Mouse (Mus musculus) cerebellum, adult 18-20 months (tissue): ENCODE data around the gene Gm45717.
"Not testable (repeated sequence)": the region's sequence is repeated elsewhere in the genome, so short reads cannot be mapped to it uniquely, and the experiment has no call there.

Experiments used
- DNase-seq, 2 experiments: peaks; one replicate each; pipeline ENCODE4 v3.0.0; 2021

Gene Gm45717

DNA sequence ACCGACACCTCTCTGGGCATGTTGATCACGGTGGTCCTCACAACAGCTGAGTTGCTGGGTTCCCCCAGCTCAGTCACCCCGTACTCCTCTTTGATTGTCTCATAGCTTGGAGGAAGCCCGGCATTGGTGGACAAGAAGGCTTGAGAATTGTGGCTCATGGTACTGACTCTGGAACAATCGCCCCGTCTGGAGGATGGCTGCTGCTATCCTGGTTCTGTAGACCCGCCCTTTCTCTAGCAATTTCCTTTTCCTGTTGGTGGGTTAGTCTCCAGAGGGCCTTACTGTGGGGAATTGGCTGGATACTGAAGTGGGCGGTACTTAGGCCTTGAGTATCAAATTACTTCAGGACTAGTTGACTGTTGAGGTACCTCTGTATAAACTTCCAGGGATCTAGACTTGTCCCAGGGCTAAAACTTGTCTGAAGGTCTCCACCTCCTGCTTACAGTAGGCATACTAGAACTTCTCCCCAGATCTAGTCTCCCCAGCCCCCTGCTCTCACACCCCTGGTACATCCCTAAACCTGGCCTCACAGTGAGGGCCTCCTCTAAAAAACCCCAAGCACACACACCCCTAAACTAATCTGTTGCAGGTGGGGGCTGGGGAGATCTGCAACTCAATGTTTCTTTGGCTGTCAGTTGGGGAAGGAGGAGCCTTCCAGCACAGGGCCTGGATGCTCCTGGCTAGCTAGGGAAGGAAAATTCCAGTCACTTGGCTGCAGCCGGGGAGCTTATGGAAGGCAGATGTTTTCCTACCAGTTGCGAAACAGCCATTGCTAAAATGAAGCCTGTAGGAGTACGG is at the start of gene Gm45717, which contains the start of gene Ifitm2:
Gm45717 (minus strand) TSS at position 180 of the 798 bp plus-strand sequence.
Ifitm2 (minus strand) TSS at position 230 of the 798 bp plus-strand sequence.
- no peak for DNase-seq

DNA sequence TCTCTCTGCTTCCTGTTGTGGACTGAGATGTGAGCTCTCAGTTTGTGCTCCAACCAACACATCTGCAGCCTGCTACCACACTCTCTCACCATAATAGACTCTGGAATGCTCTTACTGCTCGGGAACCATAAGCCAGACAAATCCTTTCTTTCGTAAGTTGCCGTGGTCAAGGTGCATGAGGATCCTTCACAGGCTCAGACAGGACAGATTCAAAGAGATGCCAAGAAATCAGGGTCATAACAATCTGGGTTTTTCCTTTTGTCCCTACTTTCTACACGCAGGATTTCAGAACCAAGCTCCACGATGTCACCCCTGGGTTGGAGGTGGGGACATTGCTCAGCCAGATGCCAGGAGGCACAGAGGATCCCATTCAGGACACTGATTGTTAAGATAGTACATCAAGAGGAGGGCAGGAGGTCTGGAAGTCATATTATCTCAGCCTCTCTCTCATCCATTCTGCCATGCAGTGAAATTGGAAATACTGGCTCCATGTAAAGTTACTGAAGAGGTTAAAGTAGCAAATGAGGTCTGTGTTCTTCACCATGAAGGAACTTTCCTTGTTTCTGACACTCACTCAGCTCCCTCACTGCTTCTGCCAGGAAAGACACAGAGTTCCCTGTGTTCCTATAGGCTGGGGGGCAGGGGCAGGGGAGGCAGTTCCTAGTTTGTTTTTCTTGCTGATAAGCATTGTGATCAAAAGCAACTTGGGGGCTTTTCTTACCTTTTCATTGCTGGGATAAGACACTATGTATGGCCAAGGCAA is 47.7 kb upstream of the Gm45717 start:
- no peak for DNase-seq

DNA sequence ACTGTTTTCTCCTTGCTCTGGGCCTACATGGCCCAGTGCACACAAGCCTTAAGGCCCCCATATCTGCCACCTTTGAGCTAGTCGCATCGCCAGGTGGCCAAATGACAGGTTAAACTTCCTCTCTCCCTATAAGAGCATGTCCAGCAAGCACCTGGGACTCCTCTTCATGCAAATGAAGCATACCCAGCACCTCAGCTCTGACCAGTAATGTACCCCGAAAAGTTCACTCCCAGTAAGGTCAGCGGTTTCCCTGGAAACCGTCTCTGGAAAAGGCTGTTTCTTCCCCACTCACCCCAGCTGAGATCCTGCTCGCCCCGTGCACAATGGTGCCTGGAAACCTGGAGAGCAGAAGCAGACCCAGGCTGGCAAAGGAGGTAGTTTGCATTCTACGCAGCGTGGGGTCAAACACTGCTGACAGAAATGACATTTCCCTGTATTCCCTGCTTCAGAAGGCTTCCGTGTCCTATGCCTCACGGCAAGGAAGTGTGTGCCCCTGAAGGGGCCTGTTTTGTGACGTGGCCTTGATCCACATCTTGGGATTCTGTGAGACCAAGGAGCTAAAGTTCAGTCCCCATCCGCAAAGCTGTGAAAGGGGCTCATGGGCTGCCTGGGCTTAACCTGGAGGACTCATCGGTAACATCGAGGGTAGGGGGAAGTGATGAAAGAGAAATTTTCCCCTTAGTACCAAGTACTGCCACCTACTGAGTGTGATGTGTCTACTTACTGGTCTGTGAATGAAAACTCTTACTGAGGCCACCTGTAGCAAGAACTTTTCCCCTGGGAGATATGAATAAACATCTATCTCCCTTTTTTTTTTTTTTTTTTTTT is 45.4 kb upstream of the Gm45717 start:
- no peak for DNase-seq

DNA sequence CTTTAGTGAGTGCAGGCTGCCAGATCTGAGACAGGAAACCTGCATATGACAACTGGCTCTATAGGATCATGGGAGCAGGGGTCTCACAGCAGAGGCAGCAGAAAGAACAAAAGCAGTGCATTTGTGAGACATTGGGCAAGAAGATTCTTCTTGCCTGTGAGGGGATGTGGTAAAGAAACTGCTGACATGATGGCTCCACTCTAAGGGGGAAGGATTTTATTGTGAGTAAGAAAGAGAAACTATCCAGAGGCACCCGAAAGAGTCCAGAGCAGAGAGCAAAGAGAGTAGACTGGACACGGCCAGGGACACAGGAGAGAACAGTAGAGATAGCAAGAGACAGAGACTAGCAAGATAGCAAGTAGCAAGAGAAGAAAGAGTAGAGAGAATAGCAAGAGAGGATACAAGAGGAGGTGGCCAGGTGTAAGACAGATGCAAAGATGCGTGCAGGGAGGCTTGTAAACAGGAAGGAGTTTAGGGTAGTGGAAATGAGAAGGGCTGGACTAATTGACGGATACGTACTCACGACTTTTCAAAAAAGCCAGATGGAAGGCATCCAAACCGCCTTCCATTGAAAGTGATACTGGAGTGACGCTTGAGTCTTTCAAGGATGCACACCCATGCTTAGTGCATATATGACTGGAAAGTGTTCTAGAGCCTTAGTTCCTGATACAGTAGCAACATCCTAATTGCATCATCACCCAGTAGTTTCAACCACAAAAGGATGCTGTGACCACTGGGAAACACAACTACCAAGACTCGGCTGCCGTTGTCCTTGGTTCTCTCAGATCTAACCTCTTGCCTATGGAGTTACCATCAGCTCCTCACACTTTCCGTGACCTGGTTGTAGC is 43.3 kb upstream of the Gm45717 start:
- DNase-seq, result no peak

DNA sequence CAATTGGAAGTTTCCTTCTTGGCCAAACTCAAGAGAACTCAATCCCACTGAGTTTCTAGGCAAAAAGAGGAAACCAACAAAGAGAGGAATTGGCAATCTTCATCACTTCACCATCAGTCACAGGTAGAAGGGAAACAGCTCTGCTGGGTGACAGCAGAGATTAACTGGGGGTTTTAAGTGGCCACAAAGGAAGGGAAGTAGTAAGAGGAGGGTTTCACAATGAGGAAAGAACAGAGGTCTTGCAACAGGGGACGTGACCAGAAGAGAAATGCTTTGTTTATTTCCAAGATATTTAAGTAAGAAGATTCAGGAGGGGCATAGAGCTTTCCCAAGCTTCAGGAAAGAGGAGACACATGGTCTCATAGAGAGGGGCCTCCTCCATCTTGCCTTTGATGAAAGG is 42.1 kb upstream of the Gm45717 start:
- DNase-seq, result no peak

DNA sequence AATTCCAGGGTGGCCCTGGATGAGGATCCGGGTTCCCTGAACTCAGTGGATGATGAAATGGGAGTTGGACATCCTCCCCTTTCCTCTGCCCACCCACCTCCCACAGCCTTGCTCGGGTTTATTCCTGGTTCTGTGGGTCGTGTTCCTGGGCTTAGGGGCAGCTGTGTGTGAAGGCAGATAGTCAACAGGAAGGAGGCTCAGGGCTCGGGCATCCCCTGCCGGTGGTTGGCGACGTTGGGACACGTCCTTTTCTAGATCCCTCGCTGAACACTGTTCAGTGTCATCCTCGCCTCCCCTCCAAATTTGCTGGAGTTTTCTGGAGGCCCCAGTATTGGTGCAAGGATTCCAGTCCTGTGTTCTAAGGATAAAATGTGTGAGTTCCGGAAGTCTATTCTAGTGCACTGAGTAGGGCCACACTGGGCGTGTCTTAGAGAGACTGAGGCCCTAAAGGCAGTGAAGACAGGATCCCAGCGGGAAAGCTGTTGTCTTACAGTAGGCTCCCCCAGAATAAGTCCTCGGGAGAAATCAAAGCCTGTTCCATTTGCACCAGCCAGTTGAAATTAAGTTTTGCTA is 35.5 kb upstream of the Gm45717 start:
- DNase-seq, result no peak

DNA sequence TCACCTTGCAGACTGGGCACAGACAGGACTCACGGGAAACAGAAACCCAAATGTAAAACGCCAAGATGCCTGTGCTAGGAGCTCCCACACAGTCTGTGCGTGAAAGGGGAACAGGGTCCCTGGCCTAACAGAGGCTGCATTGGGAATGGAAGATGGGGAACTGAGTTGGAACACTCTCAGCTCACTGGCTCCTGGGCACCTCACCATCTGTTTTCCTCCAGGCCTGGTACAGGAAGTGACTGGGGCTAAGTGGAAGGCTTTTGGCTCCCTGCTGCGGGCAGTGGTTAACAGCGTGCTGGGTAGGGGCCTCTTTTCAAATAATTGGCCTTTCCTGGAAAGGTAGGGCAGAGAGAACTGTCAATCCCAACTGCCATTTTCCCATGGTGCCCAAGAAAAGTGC is 34.9 kb upstream of the Gm45717 start:
- no peak for DNase-seq

DNA sequence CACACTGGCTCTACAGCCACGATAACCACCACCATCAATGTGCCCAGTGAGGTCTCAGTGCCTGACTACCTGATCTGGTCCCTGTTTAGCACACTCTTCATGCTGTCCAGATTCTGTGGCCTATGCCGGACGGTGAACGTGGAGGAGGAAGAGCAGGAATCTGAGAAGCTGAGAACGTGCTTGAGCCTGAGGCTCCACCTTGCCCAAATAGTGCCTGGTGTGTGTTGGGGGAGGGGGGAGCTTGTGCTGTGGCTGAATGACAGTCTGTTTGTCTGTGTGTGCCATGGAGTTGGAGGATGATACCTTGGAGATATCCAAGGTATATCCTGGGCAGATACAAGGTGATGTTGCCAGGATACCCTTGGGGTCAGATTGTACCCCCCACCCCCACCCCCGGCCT is 34.4 kb upstream of the Gm45717 start:
- DNase-seq, result no peak

DNA sequence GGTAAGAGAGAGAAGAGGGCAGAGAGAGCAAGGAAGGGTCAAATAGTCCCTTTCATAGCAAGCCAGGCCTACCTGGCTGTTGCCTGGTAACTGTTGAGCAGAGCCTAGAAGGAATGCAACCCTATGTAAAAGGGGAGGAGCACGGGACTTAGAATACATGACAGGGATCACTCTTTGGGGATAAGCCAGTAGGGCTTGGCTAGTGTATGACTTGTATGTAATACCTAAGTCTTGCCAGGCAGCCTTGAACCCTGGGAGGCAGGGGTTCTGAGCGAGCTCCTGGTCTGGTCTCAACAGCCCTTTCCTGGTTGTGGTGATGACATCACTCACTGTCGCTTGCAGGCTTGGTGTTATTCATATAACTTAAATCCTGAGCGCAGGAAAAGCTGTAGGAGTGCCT is 33.3 kb upstream of the Gm45717 start:
- no peak for DNase-seq

DNA sequence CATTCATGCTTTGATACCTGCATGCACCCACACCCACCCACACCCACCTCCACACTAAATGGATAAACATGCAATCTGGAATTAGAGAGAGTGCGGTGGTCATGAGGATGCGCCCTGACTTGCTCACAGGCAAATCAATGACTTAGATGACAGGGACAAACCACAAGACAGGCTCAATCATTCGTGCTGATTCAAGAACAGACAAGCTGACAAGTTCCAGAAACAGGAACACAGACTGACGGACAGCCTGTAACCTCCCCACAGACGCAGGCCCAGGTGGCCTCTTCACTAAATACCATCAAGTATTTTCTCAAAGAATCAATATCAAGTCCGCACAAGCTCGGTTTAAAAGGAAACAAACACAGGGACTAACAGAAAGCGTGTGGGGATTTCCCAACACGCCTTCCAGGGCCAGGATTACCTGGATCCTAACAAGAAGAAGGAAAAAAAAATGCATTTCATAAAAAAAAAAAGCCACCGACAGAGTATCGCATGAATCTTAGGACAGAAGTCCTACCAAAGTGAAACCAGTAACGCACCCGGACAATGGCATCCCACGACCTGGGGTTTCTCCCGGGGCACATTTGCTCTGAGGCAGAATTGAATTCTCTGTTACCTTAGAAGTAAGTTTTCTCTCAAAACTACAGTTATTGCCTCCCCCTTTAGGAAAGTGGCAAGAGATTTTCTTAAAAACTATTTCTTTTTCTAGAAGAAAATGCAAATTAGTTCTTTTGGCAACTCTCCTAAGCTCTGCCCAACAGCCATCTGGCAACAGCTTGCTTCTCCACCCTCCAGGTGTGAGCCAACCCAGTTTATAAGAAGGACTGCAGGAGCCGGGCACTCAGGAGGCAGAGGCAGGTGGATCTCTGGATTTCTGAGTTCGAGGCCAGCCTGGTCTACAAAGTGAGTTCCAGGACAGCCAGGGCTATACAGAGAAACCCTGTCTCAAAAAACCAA is 31.7 kb upstream of the Gm45717 start:
- DNase-seq, result no peak

DNA sequence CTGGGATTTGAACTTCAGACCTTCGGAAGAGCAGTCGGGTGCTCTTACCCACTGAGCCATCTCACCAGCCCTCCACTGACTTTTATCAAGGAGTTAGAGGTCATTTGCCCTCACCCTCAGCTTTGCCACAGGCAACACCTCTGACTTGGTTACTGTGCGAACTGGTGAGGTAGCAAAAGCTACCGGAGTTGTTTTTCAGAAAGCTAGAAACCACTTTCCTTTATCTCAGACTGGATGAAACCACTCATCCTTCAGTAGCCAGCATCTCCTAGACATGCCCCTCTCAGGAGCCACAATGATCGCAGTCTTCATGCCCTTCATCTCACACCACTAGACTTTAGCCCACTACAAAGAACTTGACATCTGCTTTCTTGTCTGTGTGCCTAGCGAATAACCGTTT is 27.2 kb upstream of the Gm45717 start:
- DNase-seq, result no peak

DNA sequence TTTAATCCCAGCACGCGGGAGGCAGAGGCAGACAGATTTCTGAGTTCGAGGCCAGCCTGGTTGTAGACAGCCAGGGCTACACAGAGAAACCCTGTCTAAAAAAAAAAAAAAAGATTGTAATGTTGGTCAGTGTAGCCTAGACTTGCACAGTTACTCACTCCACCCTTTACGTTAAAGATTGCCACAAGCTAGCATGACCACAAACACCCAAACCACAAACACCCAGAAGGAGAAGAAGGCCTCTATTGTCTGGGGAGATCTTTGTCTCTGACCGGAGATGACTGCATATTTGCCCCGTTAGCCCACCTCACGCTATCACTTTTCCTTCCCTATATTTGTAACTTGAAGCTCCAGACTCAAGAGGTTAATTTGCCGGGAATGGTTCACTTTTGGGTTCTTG is 26.0 kb upstream of the Gm45717 start:
- DNase-seq, result no peak

DNA sequence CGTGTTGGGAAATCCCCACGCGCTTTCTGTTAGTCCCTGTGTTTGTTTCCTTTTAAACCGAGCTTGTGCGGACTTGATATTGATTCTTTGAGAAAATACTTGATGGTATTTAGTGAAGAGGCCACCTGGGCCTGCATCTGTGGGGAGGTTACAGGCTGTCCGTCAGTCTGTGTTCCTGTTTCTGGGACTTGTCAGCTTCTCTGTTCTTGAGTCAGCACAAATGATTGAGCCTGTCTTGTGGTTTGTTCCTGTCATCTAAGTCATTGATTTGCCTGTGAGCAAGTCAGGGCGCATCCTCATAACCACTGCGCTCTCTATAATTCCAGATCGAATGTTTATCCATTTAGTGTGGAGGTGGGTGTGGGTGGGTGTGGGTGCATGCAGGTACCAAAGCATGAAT is 21.0 kb upstream of the Gm45717 start:
- not testable (repeated sequence) for DNase-seq

DNA sequence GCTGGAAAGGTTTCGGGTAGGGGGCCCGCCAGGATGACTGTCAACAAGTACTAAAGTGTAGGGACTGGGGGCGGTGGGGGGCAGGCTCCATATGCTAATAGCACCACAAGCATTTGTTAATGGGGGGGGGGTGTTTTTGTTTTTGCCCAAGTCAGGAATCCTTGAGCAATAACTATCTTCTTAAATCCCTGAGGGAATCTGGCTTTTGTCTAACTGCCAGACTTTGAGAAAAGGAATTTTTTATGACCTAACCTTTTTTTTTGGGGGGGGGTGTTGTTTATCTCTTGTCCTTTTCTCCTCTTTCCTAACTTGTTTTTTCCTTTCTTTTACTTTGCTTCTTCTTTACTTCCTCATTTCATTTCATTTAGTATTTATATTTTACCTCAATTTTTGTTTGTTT is 19.7 kb upstream of the Gm45717 start:
- DNase-seq, result no peak

DNA sequence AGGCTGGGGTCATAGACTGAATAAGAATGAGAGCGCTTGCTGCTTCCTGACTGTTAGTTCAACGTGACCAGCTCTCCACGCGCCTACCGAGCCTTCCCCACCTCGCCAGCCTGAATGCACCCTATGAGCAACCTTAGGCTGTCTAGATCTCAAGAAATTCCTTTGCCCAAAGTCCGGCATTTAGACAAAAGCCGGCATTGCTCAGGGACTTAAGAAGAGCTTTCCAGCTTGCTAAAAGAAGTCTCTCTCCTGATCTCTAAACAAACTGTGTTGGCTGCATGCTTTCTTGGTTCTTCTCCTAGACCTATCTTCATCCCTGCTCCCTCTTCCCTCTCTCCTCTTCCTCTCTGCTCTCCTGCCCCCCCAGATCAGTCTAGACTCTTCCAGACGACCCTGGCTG is 19.2 kb upstream of the Gm45717 start:
- DNase-seq, result no peak

DNA sequence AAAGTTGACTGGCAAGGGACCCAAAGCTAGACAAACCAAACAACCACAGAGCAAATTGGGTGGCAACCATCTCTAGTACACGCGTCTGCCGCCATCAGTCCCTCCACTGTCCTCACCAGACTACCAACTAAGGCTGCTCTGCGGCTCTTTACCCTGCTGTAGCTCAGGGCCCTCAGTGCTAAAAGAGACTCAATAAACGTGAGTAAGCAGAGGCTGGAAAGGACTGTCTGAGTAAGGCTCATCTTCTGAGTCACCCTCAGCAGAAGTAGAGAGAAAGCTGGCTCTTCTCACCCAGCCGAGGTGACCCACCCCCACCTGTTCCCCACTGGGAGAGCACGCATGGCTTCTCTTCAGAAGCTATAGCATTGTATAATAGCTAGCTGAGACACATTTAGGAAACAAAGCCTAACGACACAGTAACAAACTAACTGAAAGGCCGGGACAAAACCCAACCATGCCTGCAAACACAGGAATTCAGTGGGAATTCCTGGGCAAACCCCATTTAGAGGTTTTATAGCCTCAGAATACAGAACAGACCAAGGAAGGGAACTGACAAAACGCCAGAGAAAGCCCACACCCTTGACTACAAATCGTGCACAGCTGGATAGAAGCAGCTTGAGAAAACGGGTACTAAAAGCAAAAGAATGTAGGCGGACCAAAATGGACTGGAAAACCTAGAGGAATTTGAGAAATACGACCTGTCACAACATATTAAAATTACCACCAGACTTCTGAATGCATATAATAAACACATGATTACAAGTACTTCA is 17.8 kb upstream of the Gm45717 start:
- DNase-seq, result no peak

DNA sequence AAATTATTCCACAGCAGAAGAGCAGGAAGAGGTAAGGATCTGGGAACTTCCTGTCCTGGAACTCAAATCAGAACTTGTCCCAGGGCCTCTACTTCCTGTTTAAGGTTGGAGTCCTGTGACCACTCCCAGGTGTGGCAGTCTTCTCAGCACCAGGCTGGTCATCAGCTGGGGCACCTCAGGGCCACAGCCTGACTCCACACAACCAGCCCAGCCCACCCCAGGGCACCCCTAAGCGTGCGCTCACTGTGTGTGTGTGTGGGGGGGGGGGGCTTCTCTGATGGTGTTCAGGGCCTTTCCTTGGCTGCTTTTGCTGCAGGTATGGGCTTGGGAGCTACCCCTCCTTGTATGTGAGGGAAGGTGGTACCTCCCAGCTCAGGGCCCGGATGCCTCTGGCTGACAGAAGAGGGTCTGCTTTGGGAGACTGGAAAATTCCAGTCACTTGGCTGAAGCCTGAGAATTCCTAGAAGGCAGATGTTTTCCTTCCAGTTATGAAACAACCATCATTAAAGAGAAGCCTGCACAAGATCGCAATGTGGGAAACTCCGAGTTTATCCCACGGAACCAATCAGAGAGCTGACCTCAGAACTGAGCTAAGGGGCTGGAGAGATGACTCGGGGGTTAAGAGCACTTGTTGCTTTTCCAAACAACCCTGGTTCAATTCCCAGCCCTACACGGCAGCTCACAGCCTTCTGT is 15.9 kb upstream of the Gm45717 start:
- no peak for DNase-seq

DNA sequence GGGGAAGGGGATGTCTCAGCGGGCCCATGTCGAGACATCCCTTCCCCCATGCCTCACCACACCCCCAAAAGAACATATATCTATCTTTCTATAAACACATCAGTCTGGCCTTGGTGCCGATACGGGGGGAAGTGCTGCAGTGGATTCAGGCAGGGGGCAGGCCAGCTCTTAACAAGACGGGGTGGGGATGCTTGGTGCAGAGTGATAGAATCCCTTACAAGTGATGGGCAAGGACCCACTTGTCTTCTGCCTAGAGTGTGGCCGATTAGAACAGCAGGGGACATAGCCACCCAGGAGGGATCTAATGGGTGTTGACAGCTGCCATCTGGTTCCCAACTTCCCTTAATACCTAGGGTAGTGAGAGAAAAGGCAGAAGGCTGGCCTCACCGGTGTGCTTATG is 15.2 kb upstream of the Gm45717 start:
- no peak for DNase-seq

DNA sequence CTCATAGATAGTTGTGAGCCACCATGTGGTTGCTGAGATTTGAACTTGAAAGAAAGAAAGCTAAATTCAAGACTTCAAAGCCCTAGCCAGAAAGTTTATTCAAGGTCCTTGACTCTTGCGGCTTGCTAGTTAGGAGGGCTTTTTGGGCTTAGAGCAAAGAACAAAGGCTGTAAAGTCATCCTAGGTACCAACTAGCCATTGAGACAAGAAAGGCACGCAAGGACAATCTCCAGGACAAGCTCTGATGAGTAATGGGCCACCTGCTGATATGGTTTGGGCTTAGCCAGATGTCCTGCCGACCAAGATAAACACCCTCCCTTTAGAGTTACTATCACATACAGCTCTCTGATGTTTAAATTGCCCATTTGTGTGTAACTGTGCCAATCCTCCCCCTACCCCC is 13.0 kb upstream of the Gm45717 start:
- not testable (repeated sequence) for DNase-seq
